In the genomic region with DNA sequence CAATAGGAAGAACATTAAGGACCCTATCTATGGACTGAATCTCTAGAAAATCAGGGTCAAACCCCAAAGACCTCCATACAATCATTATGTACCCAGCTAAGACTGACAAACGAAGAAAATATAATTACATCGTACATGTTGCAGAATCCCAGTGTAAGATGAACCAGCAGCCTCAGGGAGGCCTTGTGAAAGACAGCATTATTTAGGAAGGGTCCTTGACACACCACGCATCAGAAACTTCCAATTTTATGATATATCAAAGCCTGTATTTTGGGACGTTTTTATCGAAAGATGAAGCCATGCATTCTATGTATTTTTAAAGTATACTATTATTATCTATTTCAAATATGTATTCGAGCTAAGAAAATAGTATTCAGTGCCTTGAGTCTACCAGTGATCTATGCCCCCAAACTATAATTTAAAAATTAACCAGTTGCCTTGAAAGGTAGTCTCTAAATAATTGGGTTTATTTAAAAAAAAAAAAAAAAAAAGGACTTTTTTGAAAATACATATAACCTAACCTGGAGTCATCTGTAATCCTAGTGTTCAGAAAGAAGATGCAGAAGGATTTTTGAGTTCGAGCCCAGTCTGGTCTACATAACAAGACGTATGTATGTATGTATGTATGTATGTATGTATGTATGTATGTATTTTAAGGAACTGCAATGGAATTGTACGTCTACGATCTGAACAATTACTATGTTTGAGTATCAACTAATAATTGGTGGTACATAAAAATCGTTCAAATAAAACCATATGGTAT, we compare ENCODE assay signal across 9 mouse cellular contexts. TPM values are rescaled to one million over a fixed set of nuclear protein-coding genes. Genes with fewer than 3 reads are reported as not detected.
DNase-seq lines count a peak whose midpoint lies in the region; ATAC-seq and TF ChIP-seq lines count a peak whose summit lies in the region.
"Had no signal": no experiment of that assay in that cellular context is flagged by ENCODE, and none has a peak within 500 bp of the region (broad histone marks: within the 10 kb centered on the region; RNA-seq: fewer than 3 reads in every experiment).

No protein-coding gene starts in this region.

- no peak for TF ChIP-seq EP300 in liver, postnatal 0 days (IDR thresholded peaks at IDR 0.05; ENCODE audit: low read depth)

- WGBS in lung, embryonic 15.5 days, result 52% methylated on average over 11 of the region's 11 CpGs
- 49% methylated on average over 11 of the region's 11 CpGs for WGBS in embryonic facial prominence, embryonic 13.5 days
- 56% methylated on average over 11 of the region's 11 CpGs for WGBS in liver, postnatal 0 days (ENCODE audit: insufficient replicate concordance)

- no peak for TF ChIP-seq CTCF in liver, postnatal 0 days (IDR thresholded peaks at IDR 0.05; ENCODE audit: low read depth)

- no peak overlapping the region; the same call in 1 of the 2 replicates for H3K4me3 ChIP-seq in lung, embryonic 15.5 days
- peak overlapping the region; percentile 69; the same call in 1 of the 2 replicates for H3K4me3 ChIP-seq in embryonic facial prominence, embryonic 13.5 days
- peak overlapping the region; percentile 76; the same call in 1 of the 2 replicates for H3K4me3 ChIP-seq in liver, postnatal 0 days (ENCODE audit: low read depth, low read length)

- peak; percentile 34 for DNase-seq in heart, adult 11 months
- DNase-seq in heart, adult 9 months (ENCODE audit: low spot score in 2 of 2), result no peak
- DNase-seq in lung, postnatal 14 days, result no peak
- no peak for DNase-seq in liver, postnatal 0 days
- DNase-seq in right cerebral cortex, postnatal 4 days, result no peak
- DNase-seq in embryo, embryonic 11 days, result no peak

- no peak overlapping the region for H3K27ac ChIP-seq in lung, embryonic 15.5 days
- no peak overlapping the region for H3K27ac ChIP-seq in embryonic facial prominence, embryonic 13.5 days
- H3K27ac ChIP-seq in liver, postnatal 0 days (ENCODE audit: low read depth), result no peak overlapping the region

- peaks cover 20% of the 10 kb centered on the region for H3K4me1 ChIP-seq in lung, embryonic 15.5 days
- peaks cover 24% of the 10 kb centered on the region for H3K4me1 ChIP-seq in embryonic facial prominence, embryonic 13.5 days
- H3K4me1 ChIP-seq in liver, postnatal 0 days (ENCODE audit: insufficient read depth), result peaks cover 24% of the 10 kb centered on the region

- no peaks in the 10 kb centered on the region for H3K27me3 ChIP-seq in lung, embryonic 15.5 days
- H3K27me3 ChIP-seq in embryonic facial prominence, embryonic 13.5 days, result peaks cover under 1% of the 10 kb centered on the region; the same call in 1 of the 2 replicates
- no peaks in the 10 kb centered on the region for H3K27me3 ChIP-seq in liver, postnatal 0 days (ENCODE audit: insufficient read depth, low read length)

- no peak overlapping the region for H3K9ac ChIP-seq in lung, embryonic 15.5 days
- no peak overlapping the region for H3K9ac ChIP-seq in embryonic facial prominence, embryonic 13.5 days
- no peak overlapping the region for H3K9ac ChIP-seq in liver, postnatal 0 days (replicated peaks)

- H3K9me3 ChIP-seq in lung, embryonic 15.5 days, result no peaks in the 10 kb centered on the region
- no peaks in the 10 kb centered on the region for H3K9me3 ChIP-seq in embryonic facial prominence, embryonic 13.5 days
- H3K9me3 ChIP-seq in liver, postnatal 0 days (ENCODE audit: low read length), result no peaks in the 10 kb centered on the region

- H3K4me2 ChIP-seq in lung, embryonic 15.5 days, result peak overlapping the region; percentile 82; the same call in 1 of the 2 replicates
- peak overlapping the region; percentile 59 for H3K4me2 ChIP-seq in embryonic facial prominence, embryonic 13.5 days
- H3K4me2 ChIP-seq in liver, postnatal 0 days (ENCODE audit: low read depth, low read length), result peak overlapping the region; percentile 73

- no peak for ATAC-seq in lung, embryonic 15.5 days (ENCODE audit: borderline replicate concordance, extremely low read depth, low FRiP score, low TSS enrichment)
- ATAC-seq in embryonic facial prominence, embryonic 13.5 days (ENCODE audit: insufficient number of reproducible peaks, insufficient read depth, low FRiP score, low TSS enrichment, low read depth), result no peak
- no peak for ATAC-seq in liver, postnatal 0 days

- no peaks in the 10 kb centered on the region for H3K36me3 ChIP-seq in lung, embryonic 15.5 days
- H3K36me3 ChIP-seq in embryonic facial prominence, embryonic 13.5 days, result no peaks in the 10 kb centered on the region
- H3K36me3 ChIP-seq in liver, postnatal 0 days (replicated peaks; ENCODE audit: insufficient read depth, low read length), result no peaks in the 10 kb centered on the region

RNA-seq across cellular contexts. Expression of a gene that starts 16.2 kb away (rescaled TPM):
- 20.9 and 21.5 TPM in 2 replicates for polyA plus RNA-seq in lung, embryonic 15.5 days (2015; fragmentation: Nextera tagmentation; extraction: Ambion mirVana)
- 20.0 and 22.5 TPM in 2 replicates for polyA plus RNA-seq in embryonic facial prominence, embryonic 13.5 days (2015; fragmentation: Nextera tagmentation; extraction: Ambion mirVana)
- polyA plus RNA-seq in liver, postnatal 0 days (2015; fragmentation: Nextera tagmentation; extraction: Ambion mirVana), result 5.2 and 5.5 TPM in 2 replicates

RNA-seq across cellular contexts. Expression of a gene that starts 51.4 kb away (rescaled TPM):
- polyA plus RNA-seq in lung, embryonic 15.5 days (2015; fragmentation: Nextera tagmentation; extraction: Ambion mirVana), result 15.0 and 15.3 TPM in 2 replicates
- 18.2 and 21.9 TPM in 2 replicates for polyA plus RNA-seq in embryonic facial prominence, embryonic 13.5 days (2015; fragmentation: Nextera tagmentation; extraction: Ambion mirVana)
- 1.1 and 1.4 TPM in 2 replicates for polyA plus RNA-seq in liver, postnatal 0 days (2015; fragmentation: Nextera tagmentation; extraction: Ambion mirVana)

RNA-seq across cellular contexts. Expression of a gene that starts 52.8 kb away (rescaled TPM):
- polyA plus RNA-seq in lung, embryonic 15.5 days (2015; fragmentation: Nextera tagmentation; extraction: Ambion mirVana), result 0.18 and 0.40 TPM in 2 replicates
- 0.27 and 0.37 TPM in 2 replicates for polyA plus RNA-seq in embryonic facial prominence, embryonic 13.5 days (2015; fragmentation: Nextera tagmentation; extraction: Ambion mirVana)
- polyA plus RNA-seq in liver, postnatal 0 days (2015; fragmentation: Nextera tagmentation; extraction: Ambion mirVana), result not detected in 2 replicates
- polyA plus RNA-seq: heart, embryonic 16.5 days had no signal
